10 mouse cellular contexts compared by ENCODE assay signal in genomic region chr5:146360386-146360785, GRCm38 (mm10). TPM values are rescaled to one million over a fixed set of nuclear protein-coding genes. Genes with fewer than 3 reads are reported as not detected.
DNase-seq lines count a peak whose midpoint lies in the region; ATAC-seq and TF ChIP-seq lines count a peak whose summit lies in the region.
"Had no signal": no experiment of that assay in that cellular context is flagged by ENCODE, and none has a peak within 500 bp of the region (broad histone marks: within the 10 kb centered on the region; RNA-seq: fewer than 3 reads in every experiment).

No protein-coding gene starts in this region.

- no peak overlapping the region for H3K27ac ChIP-seq in thymus, adult 2 months (ENCODE audit: control insufficient read depth, insufficient read depth, low read length)
- no peak overlapping the region for H3K27ac ChIP-seq in stomach, postnatal 0 days (replicated peaks)
- H3K27ac ChIP-seq: liver, embryonic 13.5 days had no signal

- no peak overlapping the region for H3K9ac ChIP-seq in stomach, postnatal 0 days (ENCODE audit: low read length)
- H3K9ac ChIP-seq: liver, embryonic 13.5 days had no signal

- no peaks in the 10 kb centered on the region for H3K9me3 ChIP-seq in stomach, postnatal 0 days (ENCODE audit: control insufficient read depth, low read length)

- no peak for TF ChIP-seq POLR2A in thymus, adult 2 months (IDR thresholded peaks at IDR 0.05; ENCODE audit: control insufficient read depth, extremely low read depth, insufficient read depth, low read length, poor library complexity)

- no peak for TF ChIP-seq EP300 in stomach, postnatal 0 days (optimal IDR thresholded peaks at IDR 0.05)

- no peak overlapping the region for H3K4me3 ChIP-seq in thymus, adult 2 months (ENCODE audit: control insufficient read depth, insufficient read depth, low read length)
- no peak overlapping the region for H3K4me3 ChIP-seq in stomach, postnatal 0 days (ENCODE audit: low read depth, low read length)
- H3K4me3 ChIP-seq: liver, embryonic 13.5 days had no signal

- no peak for ATAC-seq in stomach, postnatal 0 days (ENCODE audit: low FRiP score, low TSS enrichment)

- WGBS in thymus, adult 2 months = 43% methylated on average over 10 of the region's 10 CpGs
- WGBS in stomach, postnatal 0 days = 27% methylated on average over 10 of the region's 10 CpGs

- H3K4me2 ChIP-seq in stomach, postnatal 0 days (replicated peaks; ENCODE audit: low read depth) = no peak overlapping the region
- H3K4me2 ChIP-seq: liver, embryonic 13.5 days had no signal

- no peaks in the 10 kb centered on the region for H3K27me3 ChIP-seq in thymus, adult 2 months (ENCODE audit: control insufficient read depth, insufficient read depth, low read length)
- H3K27me3 ChIP-seq in stomach, postnatal 0 days (ENCODE audit: control insufficient read depth, insufficient read depth, low read length) = no peaks in the 10 kb centered on the region
- H3K27me3 ChIP-seq: liver, embryonic 13.5 days had no signal

- intact Hi-C loops in heart, postnatal 10 days (cut with DNase I) = no loop called here
- intact Hi-C loops in gastrocnemius, postnatal 14 days (cut with DNase I; ENCODE audit: low total_unique reads) = no loop called here

- peak; percentile 21 to 26 for DNase-seq in heart, postnatal 10 days
- no peak for DNase-seq in heart, adult 8-10 months (ENCODE audit: low spot score)
- DNase-seq in thymus, adult 2 months = peak; percentile 5
- DNase-seq in thymus, adult 18-20 months = no peak
- peak; percentile 60 for DNase-seq in kidney, postnatal 10 days
- DNase-seq in stomach, postnatal 0 days (ENCODE audit: low spot score) = peak; percentile 57
- no peak for DNase-seq in cerebellum, postnatal 10 days
- no peak for DNase-seq in gastrocnemius, postnatal 14 days
- DNase-seq: cerebellum, adult 11 months; liver, embryonic 13.5 days had no signal

- no peaks in the 10 kb centered on the region for H3K36me3 ChIP-seq in thymus, adult 2 months (ENCODE audit: control insufficient read depth, insufficient read depth, low read length)
- H3K36me3 ChIP-seq in stomach, postnatal 0 days (ENCODE audit: control insufficient read depth, insufficient read depth, low read length) = no peaks in the 10 kb centered on the region
- H3K36me3 ChIP-seq: liver, embryonic 13.5 days had no signal

- H3K4me1 ChIP-seq in thymus, adult 2 months (replicated peaks; ENCODE audit: control insufficient read depth, insufficient read depth, low read length) = no peaks in the 10 kb centered on the region
- no peaks in the 10 kb centered on the region for H3K4me1 ChIP-seq in stomach, postnatal 0 days (replicated peaks; ENCODE audit: control insufficient read depth, insufficient read depth)
- H3K4me1 ChIP-seq: liver, embryonic 13.5 days had no signal

- TF ChIP-seq CTCF in thymus, adult 2 months (IDR thresholded peaks at IDR 0.05; ENCODE audit: borderline replicate concordance, control insufficient read depth, extremely low read depth, insufficient read depth, low read length, poor library complexity) = no peak
- TF ChIP-seq CTCF in stomach, postnatal 0 days (IDR thresholded peaks at IDR 0.05; ENCODE audit: low read depth) = no peak

RNA-seq across cellular contexts. Expression of gene Wasf3, which starts 24.4 kb away (rescaled TPM):
- total RNA-seq in heart, postnatal 10 days (2021) = under 1 TPM; 0.50 to 0.53 TPM
- under 1 TPM; 0.25 to 0.57 (median 0.54) TPM for total RNA-seq in heart, adult 8-10 months (2022)
- 0.73 and 0.97 TPM in 2 replicates for polyA plus RNA-seq in thymus, adult 2 months (2012; rRNA removed)
- polyA plus RNA-seq in stomach, postnatal 0 days (2015; fragmentation: Nextera tagmentation; extraction: Ambion mirVana) = 0.45 and 0.50 TPM in 2 replicates
- 1 to 10 TPM; 1.2 TPM for total RNA-seq in gastrocnemius, postnatal 14 days (2021)

Comparison
In these comparisons a context has a peak if more than half of its experiments do, and no peak if none do; other contexts are left out.
1. DNase-seq: peak in heart, postnatal 10 days (2 of 2), thymus, adult 2 months (single experiment), kidney, postnatal 10 days (single experiment) and stomach, postnatal 0 days (single experiment); none in heart, adult 8-10 months (single experiment), thymus, adult 18-20 months (0 of 2), cerebellum, postnatal 10 days (0 of 2) and gastrocnemius, postnatal 14 days (single experiment).